In genomic region chr17:25188150-25189031, GRCm38 (mm10) we compare ENCODE assay signal across 8 mouse cellular contexts. TPM values are rescaled to one million over a fixed set of nuclear protein-coding genes. Genes with fewer than 3 reads are reported as not detected.
DNase-seq lines count a peak whose midpoint lies in the region; ATAC-seq lines count a peak whose summit lies in the region.

TSS of gene Unkl (plus strand) at chr17:25188397.

- H3K27ac ChIP-seq in forebrain, embryonic 11.5 days (ENCODE audit: low read depth, low read length), result peak within 1 kb of the TSS; percentile 5
- peak within 1 kb of the TSS; percentile 84 for H3K27ac ChIP-seq in heart, embryonic 16.5 days (ENCODE audit: low read length)
- H3K27ac ChIP-seq in neural tube, embryonic 15.5 days (replicated peaks), result peak within 1 kb of the TSS; percentile 80

- H3K36me3 ChIP-seq in forebrain, embryonic 11.5 days (ENCODE audit: control insufficient read depth, insufficient read depth, low read length), result no peaks in the 10 kb centered on the region; the same call in 1 of the 2 replicates
- H3K36me3 ChIP-seq in heart, embryonic 16.5 days (ENCODE audit: control insufficient read depth, insufficient read depth), result peaks cover 6% of the 10 kb centered on the region; the same call in 1 of the 2 replicates
- peaks cover 3% of the 10 kb centered on the region; the same call in 1 of the 2 replicates for H3K36me3 ChIP-seq in neural tube, embryonic 15.5 days

- WGBS in forebrain, embryonic 11.5 days, result under 1% methylated on average over 96 of the region's 104 CpGs
- WGBS in heart, embryonic 16.5 days, result under 1% methylated on average over 81 of the region's 104 CpGs
- under 1% methylated on average over 93 of the region's 104 CpGs for WGBS in neural tube, embryonic 15.5 days

- peak; percentile 54 for ATAC-seq in forebrain, embryonic 11.5 days (replicated peaks; ENCODE audit: low FRiP score)
- ATAC-seq in heart, embryonic 16.5 days (replicated peaks; ENCODE audit: extremely low read depth, insufficient read depth, low FRiP score), result peak; percentile 66
- ATAC-seq in neural tube, embryonic 15.5 days (ENCODE audit: low FRiP score), result peak; percentile 49; the same call in 1 of the 2 replicates

- peak within 1 kb of the TSS; percentile 77 for H3K4me2 ChIP-seq in forebrain, embryonic 11.5 days (ENCODE audit: low read depth, low read length, severe bottlenecking)
- peak within 1 kb of the TSS; percentile 79 for H3K4me2 ChIP-seq in heart, embryonic 16.5 days (ENCODE audit: low read depth, low read length)
- H3K4me2 ChIP-seq in neural tube, embryonic 15.5 days, result peak within 1 kb of the TSS; percentile 94

- H3K27me3 ChIP-seq in forebrain, embryonic 11.5 days (ENCODE audit: control insufficient read depth, insufficient read depth, low read length), result no peaks in the 10 kb centered on the region
- no peaks in the 10 kb centered on the region for H3K27me3 ChIP-seq in heart, embryonic 16.5 days (ENCODE audit: control insufficient read depth, insufficient read depth, low read length)
- H3K27me3 ChIP-seq in neural tube, embryonic 15.5 days (replicated peaks), result no peaks in the 10 kb centered on the region

- H3K4me3 ChIP-seq in forebrain, embryonic 11.5 days (ENCODE audit: low read depth, low read length), result peak within 1 kb of the TSS; percentile 98
- H3K4me3 ChIP-seq in heart, embryonic 16.5 days (ENCODE audit: low read length), result peak within 1 kb of the TSS; percentile 90
- H3K4me3 ChIP-seq in neural tube, embryonic 15.5 days (replicated peaks), result peak within 1 kb of the TSS; percentile 96

- H3K9ac ChIP-seq in forebrain, embryonic 11.5 days (ENCODE audit: low read length), result peak within 1 kb of the TSS; percentile 87
- peak within 1 kb of the TSS; percentile 95 for H3K9ac ChIP-seq in heart, embryonic 16.5 days (ENCODE audit: low read length)
- peak within 1 kb of the TSS; percentile 92 for H3K9ac ChIP-seq in neural tube, embryonic 15.5 days (replicated peaks)

- DNase-seq in CD4-positive, CD25-positive, alpha-beta regulatory T cell, adult 2 months (ENCODE audit: low read depth, low spot score), result peak; percentile 87
- peak; percentile 68 to 73 for DNase-seq in adrenal gland, postnatal 4 days (ENCODE audit: low spot score in 2 of 2)
- DNase-seq in forebrain, embryonic 11.5 days (ENCODE audit: low spot score), result peak; percentile 84
- peak; percentile 75 to 84 for DNase-seq in kidney, postnatal 25 days
- peak; percentile 56 to 64 for DNase-seq in lung, adult 18-20 months
- DNase-seq in testis, postnatal 10 days (ENCODE audit: low spot score), result peak; percentile 91

- no peaks in the 10 kb centered on the region for H3K9me3 ChIP-seq in forebrain, embryonic 11.5 days (ENCODE audit: control insufficient read depth, low read length)
- no peaks in the 10 kb centered on the region for H3K9me3 ChIP-seq in heart, embryonic 16.5 days (replicated peaks; ENCODE audit: control insufficient read depth, low read length)
- H3K9me3 ChIP-seq in neural tube, embryonic 15.5 days (replicated peaks), result no peaks in the 10 kb centered on the region

- H3K4me1 ChIP-seq in forebrain, embryonic 11.5 days (replicated peaks; ENCODE audit: control insufficient read depth, insufficient read depth, low read length), result peaks cover 16% of the 10 kb centered on the region
- H3K4me1 ChIP-seq in heart, embryonic 16.5 days (ENCODE audit: control insufficient read depth, insufficient read depth, low read length), result peaks cover 22% of the 10 kb centered on the region
- peaks cover 46% of the 10 kb centered on the region for H3K4me1 ChIP-seq in neural tube, embryonic 15.5 days

RNA-seq across cellular contexts. Expression of gene Unkl, which starts in this region (rescaled TPM):
- 10 to 100 TPM; 20.8 to 21.6 TPM for total RNA-seq in adrenal gland, postnatal 4 days (2021)
- polyA plus RNA-seq in forebrain, embryonic 11.5 days (2014; fragmentation: Nextera tagmentation; extraction: Ambion mirVana), result 6.5 and 7.1 TPM in 2 replicates
- polyA plus RNA-seq in heart, embryonic 16.5 days (2015; fragmentation: Nextera tagmentation; extraction: Ambion mirVana), result 5.4 and 6.1 TPM in 2 replicates
- 14.1 and 14.8 TPM in 2 replicates for polyA plus RNA-seq in neural tube, embryonic 15.5 days (2015; fragmentation: Nextera tagmentation; extraction: Ambion mirVana)

Comparison
In these comparisons a context has a peak if more than half of its experiments do, and no peak if none do; other contexts are left out.
1. Peak in every context shown above with its lines: DNase-seq, ATAC-seq, H3K4me3 ChIP-seq and H3K27ac ChIP-seq.
2. H3K27ac ChIP-seq: peak in every context shown above with its lines; median percentile 84 in heart, embryonic 16.5 days; 80 in neural tube, embryonic 15.5 days; 5 in forebrain, embryonic 11.5 days.